Mouse (Mus musculus) cerebellum, postnatal 10 days (tissue): ENCODE data around the gene Gm17654.
"Not testable (repeated sequence)": the region's sequence is repeated elsewhere in the genome, so short reads cannot be mapped to it uniquely, and the experiment has no call there.

Experiments used
- DNase-seq, 2 experiments: peaks; one replicate each; pipeline ENCODE4 v3.0.0; 2021; ENCODE audit warnings: mixed read lengths in 2 of 2

Gene Gm17654

GRCm38 (mm10) chr14:43579046-43579445, at the start of gene Gm17654:
Gene Gm17654 (minus strand): TSS chr14:43579146.
- DNase-seq: not testable (repeated sequence)

- not testable (repeated sequence) for DNase-seq
Observed at GRCm38 (mm10) chr14:43607913-43608312, 29.0 kb upstream of the Gm17654 start, which contains the start of gene Gm10375. Gene Gm10375 (minus strand): TSS chr14:43608013.

- not testable (repeated sequence) for DNase-seq
Observed at GRCm38 (mm10) chr14:43577969-43578368, 977 bp downstream of the Gm17654 start.

- DNase-seq: not testable (repeated sequence)
Observed at GRCm38 (mm10) chr14:43552271-43552670, 26.7 kb downstream of the Gm17654 start.

GRCm38 (mm10) chr14:43546281-43546680, 32.7 kb downstream of the Gm17654 start:
- not testable (repeated sequence) for DNase-seq

GRCm38 (mm10) chr14:43543276-43543675, 35.7 kb downstream of the Gm17654 start, which contains the start of gene Gm5799:
Gene Gm5799 (plus strand): TSS chr14:43543576.
- DNase-seq: not testable (repeated sequence)

- not testable (repeated sequence) for DNase-seq
Observed at GRCm38 (mm10) chr14:43538144-43538543, 40.8 kb downstream of the Gm17654 start.

- DNase-seq: not testable (repeated sequence)
Observed at GRCm38 (mm10) chr14:43532387-43532786, 46.6 kb downstream of the Gm17654 start.

- not testable (repeated sequence) for DNase-seq
Observed at GRCm38 (mm10) chr14:43532011-43532383, 46.9 kb downstream of the Gm17654 start.

- not testable (repeated sequence) for DNase-seq
Observed at GRCm38 (mm10) chr14:43531052-43532010, 47.6 kb downstream of the Gm17654 start.
